Mouse (Mus musculus) myocyte (in vitro differentiated cells): ENCODE data around the gene Zkscan17. TPM values are rescaled to one million over a fixed set of nuclear protein-coding genes. Genes with fewer than 3 reads are reported as not detected.

Experiments
- H3K27me3 ChIP-seq: one replicate; pipeline ENCODE4 v1.6.1; 2011; ENCODE audit not compliant: control insufficient read depth, insufficient read depth, insufficient read length
- H3K36me3 ChIP-seq: one replicate; pipeline ENCODE4 v1.6.1; 2011; ENCODE audit not compliant: control insufficient read depth, insufficient read depth
- H3K4me2 ChIP-seq: one replicate; pipeline ENCODE4 v1.6.1; 2011; ENCODE audit warnings: low read depth, control low read depth
- H3K4me3 ChIP-seq: one replicate; pipeline ENCODE4 v1.5.1; 2011; ENCODE audit warnings: mild to moderate bottlenecking, control low read depth, moderate library complexity
- H3K79me2 ChIP-seq: one replicate; pipeline ENCODE4 v1.6.1; 2011; ENCODE audit not compliant: control insufficient read depth, insufficient read depth
- H3ac ChIP-seq: one replicate; pipeline ENCODE4 v1.6.1; 2011; ENCODE audit not compliant: control insufficient read depth, insufficient read length
- E2F4 ChIP-seq: IDR thresholded peaks from one replicate; pipeline ENCODE4 v1.6.1; 2011; ENCODE audit warnings: mild to moderate bottlenecking, control low read depth, moderate library complexity; ENCODE audit not compliant: insufficient read depth
- polyA plus RNA-seq: library from polyadenylated mRNA; unstranded; fragments of >200 nt; fragmentation: generic; extraction: Trizol; gene quantifications from one replicate; pipeline ENCODE4 v1.2.1, GENCODE M21; 2012; ENCODE audit warnings: missing spikeins

The Zkscan17 gene
- polyA plus RNA-seq, 1 experiment: 26.4 TPM

DNA sequence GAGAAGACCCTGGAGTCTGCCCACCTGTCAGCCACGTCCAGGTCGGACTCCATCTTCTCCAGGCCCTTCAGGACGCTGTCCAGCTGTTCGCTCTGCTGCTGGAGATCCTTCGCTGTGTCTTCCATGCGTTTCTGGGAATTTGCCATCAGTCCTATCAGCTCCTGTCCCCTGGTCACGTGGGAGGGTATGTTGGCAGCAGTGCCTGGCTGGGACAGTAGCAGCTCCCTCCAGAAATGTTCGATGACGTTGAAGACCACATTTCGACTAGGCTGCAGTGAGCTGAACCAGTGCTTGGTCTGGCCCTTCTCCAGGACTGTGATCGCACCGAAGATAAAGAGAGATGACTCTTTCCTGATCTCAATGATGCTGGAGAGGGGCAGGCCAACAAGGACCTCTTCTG lies 88.6 kb downstream of the Zkscan17 start:
- Histone ChIP-seq H3K27me3 (no peaks in the 10 kb centered on the region), H3K4me2 (no peak overlapping the region), H3K4me3 (no peak overlapping the region), H3ac (no peak overlapping the region), H3K79me2 (no peaks in the 10 kb centered on the region), H3K36me3 (peaks cover 15% of the 10 kb centered on the region)
- TF ChIP-seq E2F4: no peak

Other genes starting within 250 kb of the Zkscan17 start
- gene Wnt3a, start 236.0 kb downstream of the Zkscan17 start, polyA plus RNA-seq: not detected
- gene Wnt9a, start 219.8 kb downstream of the Zkscan17 start, polyA plus RNA-seq: 11.6 TPM
- gene Prss38, start 151.1 kb downstream of the Zkscan17 start, polyA plus RNA-seq: not detected
- 4.5 TPM for gene Jmjd4, start 76.7 kb downstream of the Zkscan17 start, polyA plus RNA-seq
- gene Snap47, start 75.6 kb downstream of the Zkscan17 start, polyA plus RNA-seq: 67.2 TPM
- gene Zfp867, start 54.3 kb downstream of the Zkscan17 start, polyA plus RNA-seq: 1.3 TPM
- gene Nlrp3, start 14.8 kb upstream of the Zkscan17 start, polyA plus RNA-seq: 0.02 TPM
- not detected for gene Olfr222, start 49.5 kb upstream of the Zkscan17 start, polyA plus RNA-seq
- gene Olfr223, start 66.5 kb upstream of the Zkscan17 start, polyA plus RNA-seq: not detected
- 191 TPM for gene Mprip, start 134.6 kb upstream of the Zkscan17 start, polyA plus RNA-seq